Mouse (Mus musculus): Measurements from ENCODE around the gene Slc9b1. TPM values are rescaled to one million over a fixed set of nuclear protein-coding genes. Genes with fewer than 3 reads are reported as not detected.

Slc9b1 gene
- polyA plus RNA-seq, 1 experiment, result not detected

- no peak for TF ChIP-seq POLR2A (IDR thresholded peaks at IDR 0.05; ENCODE audit: borderline replicate concordance, insufficient read depth, low read length)
- TF ChIP-seq CTCF (IDR thresholded peaks at IDR 0.05; ENCODE audit: borderline replicate concordance, insufficient read depth, low read depth, low read length), result no peak
- no peak overlapping the region for H3K27ac ChIP-seq (ENCODE audit: insufficient read depth, low read length)
- no peak for DNase-seq
- no peaks in the 10 kb centered on the region for H3K4me1 ChIP-seq (ENCODE audit: control insufficient read depth, insufficient read depth, low read length)
- 40% methylated on average over 2 of the region's 2 CpGs for WGBS
- H3K4me3 ChIP-seq (replicated peaks; ENCODE audit: insufficient read depth, low read depth, low read length), result no peak overlapping the region
- no peaks in the 10 kb centered on the region for H3K27me3 ChIP-seq (ENCODE audit: control insufficient read depth, insufficient read depth, low read length)
Measured at GRCm38 (mm10) chr3:135313727-135314126, 34.1 kb upstream of the Slc9b1 start.

- no peaks in the 10 kb centered on the region for H3K4me1 ChIP-seq (ENCODE audit: control insufficient read depth, insufficient read depth, low read length)
- 46% methylated on average over 2 of the region's 2 CpGs for WGBS
- H3K4me3 ChIP-seq (replicated peaks; ENCODE audit: insufficient read depth, low read depth, low read length), result no peak overlapping the region
- no peak for DNase-seq
- H3K27me3 ChIP-seq (ENCODE audit: control insufficient read depth, insufficient read depth, low read length), result no peaks in the 10 kb centered on the region
- no peak overlapping the region for H3K27ac ChIP-seq (ENCODE audit: insufficient read depth, low read length)
- no peak for TF ChIP-seq POLR2A (IDR thresholded peaks at IDR 0.05; ENCODE audit: borderline replicate concordance, insufficient read depth, low read length)
- no peak for TF ChIP-seq CTCF (IDR thresholded peaks at IDR 0.05; ENCODE audit: borderline replicate concordance, insufficient read depth, low read depth, low read length)
Measured at GRCm38 (mm10) chr3:135314811-135315210, 33.0 kb upstream of the Slc9b1 start.

- no peak for TF ChIP-seq CTCF (IDR thresholded peaks at IDR 0.05; ENCODE audit: borderline replicate concordance, insufficient read depth, low read depth, low read length)
- TF ChIP-seq POLR2A (IDR thresholded peaks at IDR 0.05; ENCODE audit: borderline replicate concordance, insufficient read depth, low read length), result no peak
- no peaks in the 10 kb centered on the region for H3K4me1 ChIP-seq (ENCODE audit: control insufficient read depth, insufficient read depth, low read length)
- no peak for DNase-seq
- WGBS, result 93% methylated on average over 9 of the region's 9 CpGs
- H3K27me3 ChIP-seq (ENCODE audit: control insufficient read depth, insufficient read depth, low read length), result no peaks in the 10 kb centered on the region
- no peak overlapping the region for H3K27ac ChIP-seq (ENCODE audit: insufficient read depth, low read length)
- no peak overlapping the region for H3K4me3 ChIP-seq (replicated peaks; ENCODE audit: insufficient read depth, low read depth, low read length)
Measured at GRCm38 (mm10) chr3:135315720-135316425, 32.0 kb upstream of the Slc9b1 start.

GRCm38 (mm10) chr3:135318331-135318730, 29.5 kb upstream of the Slc9b1 start:
- WGBS, result 78% methylated on average over 11 of the region's 11 CpGs
- H3K4me3 ChIP-seq (replicated peaks; ENCODE audit: insufficient read depth, low read depth, low read length), result no peak overlapping the region
- TF ChIP-seq CTCF (IDR thresholded peaks at IDR 0.05; ENCODE audit: borderline replicate concordance, insufficient read depth, low read depth, low read length) (no peak), POLR2A (IDR thresholded peaks at IDR 0.05; ENCODE audit: borderline replicate concordance, insufficient read depth, low read length) (no peak)
- H3K27ac ChIP-seq (ENCODE audit: insufficient read depth, low read length), result no peak overlapping the region
- DNase-seq, result no peak
- H3K27me3 ChIP-seq (ENCODE audit: control insufficient read depth, insufficient read depth, low read length), result no peaks in the 10 kb centered on the region
- H3K4me1 ChIP-seq (ENCODE audit: control insufficient read depth, insufficient read depth, low read length), result no peaks in the 10 kb centered on the region

- TF ChIP-seq CTCF (IDR thresholded peaks at IDR 0.05; ENCODE audit: borderline replicate concordance, insufficient read depth, low read depth, low read length), result no peak
- no peak for TF ChIP-seq POLR2A (IDR thresholded peaks at IDR 0.05; ENCODE audit: borderline replicate concordance, insufficient read depth, low read length)
- H3K4me1 ChIP-seq (ENCODE audit: control insufficient read depth, insufficient read depth, low read length), result no peaks in the 10 kb centered on the region
- no peak for DNase-seq
- H3K27ac ChIP-seq (ENCODE audit: insufficient read depth, low read length), result no peak overlapping the region
- no peaks in the 10 kb centered on the region for H3K27me3 ChIP-seq (ENCODE audit: control insufficient read depth, insufficient read depth, low read length)
- H3K4me3 ChIP-seq (replicated peaks; ENCODE audit: insufficient read depth, low read depth, low read length), result no peak overlapping the region
- WGBS, result 16% methylated on average over 6 of the region's 6 CpGs
Measured at GRCm38 (mm10) chr3:135324354-135324753, 23.5 kb upstream of the Slc9b1 start.

- WGBS, result 68% methylated on average over 6 of the region's 6 CpGs
Measured at GRCm38 (mm10) chr3:135327176-135327575, 20.7 kb upstream of the Slc9b1 start.

GRCm38 (mm10) chr3:135327601-135328000, 20.2 kb upstream of the Slc9b1 start:
- no peak for DNase-seq
- H3K27me3 ChIP-seq (ENCODE audit: control insufficient read depth, insufficient read depth, low read length), result no peaks in the 10 kb centered on the region
- TF ChIP-seq POLR2A (IDR thresholded peaks at IDR 0.05; ENCODE audit: borderline replicate concordance, insufficient read depth, low read length) (no peak), CTCF (IDR thresholded peaks at IDR 0.05; ENCODE audit: borderline replicate concordance, insufficient read depth, low read depth, low read length) (no peak)
- H3K27ac ChIP-seq (ENCODE audit: insufficient read depth, low read length), result no peak overlapping the region
- no peaks in the 10 kb centered on the region for H3K4me1 ChIP-seq (ENCODE audit: control insufficient read depth, insufficient read depth, low read length)
- 57% methylated on average over 2 of the region's 2 CpGs for WGBS
- H3K4me3 ChIP-seq (replicated peaks; ENCODE audit: insufficient read depth, low read depth, low read length), result no peak overlapping the region

More at GRCm38 (mm10) chr3:135327176-135327575, 20.7 kb upstream of the Slc9b1 start:
- Histone ChIP-seq H3K27ac (ENCODE audit: insufficient read depth, low read length) (no peak overlapping the region), H3K4me3 (replicated peaks; ENCODE audit: insufficient read depth, low read depth, low read length) (no peak overlapping the region), H3K4me1 (ENCODE audit: control insufficient read depth, insufficient read depth, low read length) (no peaks in the 10 kb centered on the region), H3K27me3 (ENCODE audit: control insufficient read depth, insufficient read depth, low read length) (no peaks in the 10 kb centered on the region)
- no peak for TF ChIP-seq POLR2A (IDR thresholded peaks at IDR 0.05; ENCODE audit: borderline replicate concordance, insufficient read depth, low read length)
- no peak for TF ChIP-seq CTCF (IDR thresholded peaks at IDR 0.05; ENCODE audit: borderline replicate concordance, insufficient read depth, low read depth, low read length)
- no peak for DNase-seq

GRCm38 (mm10) chr3:135328560-135328959, 19.3 kb upstream of the Slc9b1 start:
- no peak overlapping the region for H3K27ac ChIP-seq (ENCODE audit: insufficient read depth, low read length)
- DNase-seq, result peak in 1 of 2 experiments; percentile 13
- TF ChIP-seq CTCF (IDR thresholded peaks at IDR 0.05; ENCODE audit: borderline replicate concordance, insufficient read depth, low read depth, low read length) (0 out of 2 replicates have a peak, but pooled peaks have one; percentile 17), POLR2A (IDR thresholded peaks at IDR 0.05; ENCODE audit: borderline replicate concordance, insufficient read depth, low read length) (no peak)
- 52% methylated on average over 3 of the region's 3 CpGs for WGBS
- no peak overlapping the region for H3K4me3 ChIP-seq (replicated peaks; ENCODE audit: insufficient read depth, low read depth, low read length)
- no peaks in the 10 kb centered on the region for H3K4me1 ChIP-seq (ENCODE audit: control insufficient read depth, insufficient read depth, low read length)
- no peaks in the 10 kb centered on the region for H3K27me3 ChIP-seq (ENCODE audit: control insufficient read depth, insufficient read depth, low read length)
